Mouse (Mus musculus) heart, postnatal 0 days (tissue): ENCODE measurements around the gene Pappa2.

ENCODE experiments used
- CTCF ChIP-seq: IDR thresholded peaks from 2 replicates; pipeline ENCODE4 v1.5.1; 2016; ENCODE audit warnings: antibody characterized with exemption, control low read depth, low read depth
- EP300 ChIP-seq: IDR thresholded peaks from 2 replicates; pipeline ENCODE4 v1.6.1; 2016; ENCODE audit warnings: antibody characterized with exemption, low read depth

GRCm38 (mm10) chr1:158748356-158749096 lies 231.8 kb downstream of the Pappa2 start:
- no peak for TF ChIP-seq CTCF
- TF ChIP-seq EP300 = no peak
